Mouse (Mus musculus) forebrain, embryonic 15.5 days (tissue): ENCODE data around the gene Akap1. TPM values are rescaled to one million over a fixed set of nuclear protein-coding genes. Genes with fewer than 3 reads are reported as not detected.
A peak's percentile ranks its signal among the peaks of the same experiment; 100 is the strongest.

ENCODE experiments used
- ATAC-seq: fragments of 200-750 bp; cut with Nextera tagmentation; replicated peaks from 2 replicates; pipeline ENCODE4 v1.8.0; 2017; ENCODE audit warnings: mild to moderate bottlenecking, moderate TSS enrichment, moderate library complexity
- H3K27ac ChIP-seq: fragments of 300-500 bp; sonication (generic); replicated peaks from 2 replicates; pipeline ENCODE4 v1.5.1; 2015; ENCODE audit warnings: mild to moderate bottlenecking, inconsistent platforms
- H3K27me3 ChIP-seq: fragments of 300-500 bp; sonication (generic); 2 replicates; pipeline ENCODE4 v1.6.1; 2015; ENCODE audit warnings: inconsistent platforms
- H3K36me3 ChIP-seq: fragments of 300-500 bp; sonication (generic); 2 replicates; pipeline ENCODE4 v1.6.1; 2015; ENCODE audit warnings: mild to moderate bottlenecking, inconsistent platforms
- H3K4me1 ChIP-seq: fragments of 300-500 bp; sonication (generic); 2 replicates; pipeline ENCODE4 v1.6.1; 2015; ENCODE audit warnings: inconsistent platforms
- H3K4me2 ChIP-seq: fragments of 300-500 bp; sonication (generic); replicated peaks from 2 replicates; pipeline ENCODE4 v1.6.1; 2015; ENCODE audit warnings: mild to moderate bottlenecking, inconsistent platforms
- H3K4me3 ChIP-seq: fragments of 300-500 bp; sonication (generic); 2 replicates; pipeline ENCODE4 v1.5.1; 2015; ENCODE audit warnings: mild to moderate bottlenecking, inconsistent platforms
- H3K9ac ChIP-seq: fragments of 300-500 bp; sonication (generic); replicated peaks from 2 replicates; pipeline ENCODE4 v1.6.1; 2015; ENCODE audit warnings: mild to moderate bottlenecking, inconsistent platforms
- H3K9me3 ChIP-seq: fragments of 300-500 bp; sonication (generic); 2 replicates; pipeline ENCODE4 v1.6.1; 2016; ENCODE audit warnings: inconsistent platforms
- WGBS: fragments of 180-500 bp; shearing (Covaris S2); methylation state at CpG from one replicate; pipeline ENCODE4 v1.1.7; 2015; ENCODE audit warnings: mixed read lengths; 5-methylcytosine and 5-hydroxymethylcytosine counted together
- polyA plus RNA-seq: library from polyadenylated mRNA; unstranded; fragments of >200 nt; fragmentation: Nextera tagmentation; extraction: Ambion mirVana; gene quantifications from 2 replicates; pipeline ENCODE4 v1.2.1, GENCODE M21; 2015

Gene Akap1
- polyA plus RNA-seq, 1 experiment from 2014 or later, result 34.0 TPM

DNA sequence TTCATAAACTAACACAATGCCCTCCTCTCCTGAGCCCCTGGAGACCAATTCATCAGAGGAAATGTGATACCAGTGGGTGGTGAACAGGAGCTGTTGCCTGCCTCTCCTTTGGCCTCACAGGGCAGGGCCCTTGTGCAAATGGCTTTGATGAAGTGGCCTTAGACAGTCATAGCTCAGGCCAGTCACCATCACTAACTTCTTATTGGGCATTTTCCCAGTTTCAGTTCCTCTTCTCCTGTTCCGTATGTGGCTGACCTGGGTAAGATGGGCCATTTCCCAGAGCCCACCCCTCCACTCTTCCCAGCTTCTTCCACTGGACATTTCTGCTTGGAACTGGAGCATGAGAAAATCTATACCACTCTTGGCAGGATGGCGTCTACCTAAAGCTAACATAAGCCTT, 5.1 kb upstream of the Akap1 start:
- H3K4me1 ChIP-seq, result peaks cover 13% of the 10 kb centered on the region
- no peak overlapping the region for H3K27ac ChIP-seq
- no peak for ATAC-seq
- H3K4me3 ChIP-seq, result no peak overlapping the region
- H3K9ac ChIP-seq, result no peak overlapping the region
- WGBS, result 95% methylated on average over 2 of the region's 2 CpGs
- H3K4me2 ChIP-seq, result no peak overlapping the region
- H3K27me3 ChIP-seq, result peaks cover 9% of the 10 kb centered on the region
- no peaks in the 10 kb centered on the region for H3K9me3 ChIP-seq
- no peaks in the 10 kb centered on the region for H3K36me3 ChIP-seq

DNA sequence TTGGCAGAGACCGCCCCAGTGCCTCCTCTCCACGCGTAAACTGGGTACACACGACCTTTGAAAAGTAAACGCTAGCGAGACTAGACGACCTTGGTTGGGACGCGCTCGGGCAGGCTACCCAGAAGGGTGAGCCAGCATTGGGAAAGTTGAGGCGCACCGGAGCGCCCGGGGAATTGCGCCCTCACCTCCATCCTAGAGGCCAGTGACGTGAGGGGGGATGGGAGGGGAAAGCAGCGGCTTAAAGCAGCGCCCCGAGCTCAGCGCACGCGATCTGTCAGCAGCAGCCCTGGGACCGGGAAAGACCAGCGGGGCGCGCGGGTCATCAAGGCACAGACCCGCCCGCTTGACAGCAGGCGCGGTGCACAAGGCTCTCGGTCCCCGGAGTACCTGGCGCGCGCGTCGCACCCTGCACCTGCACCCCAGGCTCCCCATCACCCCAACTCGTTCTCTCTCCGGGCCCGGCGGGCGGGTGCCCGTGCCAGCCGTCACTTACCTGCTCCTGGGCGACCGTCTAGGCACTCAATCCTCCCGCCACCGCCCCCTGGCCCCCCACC, 405 bp downstream of the Akap1 start:
- peak overlapping the region; percentile 61 for H3K9ac ChIP-seq
- no peaks in the 10 kb centered on the region for H3K27me3 ChIP-seq
- peak overlapping the region; percentile 97 for H3K4me2 ChIP-seq
- H3K4me3 ChIP-seq, result peak overlapping the region; percentile 69
- peak; percentile 76; the same call in 1 of the 2 replicates for ATAC-seq
- peak overlapping the region; percentile 83 for H3K27ac ChIP-seq
- peaks cover 24% of the 10 kb centered on the region for H3K4me1 ChIP-seq
- H3K9me3 ChIP-seq, result no peaks in the 10 kb centered on the region
- no peaks in the 10 kb centered on the region for H3K36me3 ChIP-seq
- under 1% methylated on average over 49 of the region's 49 CpGs for WGBS

DNA sequence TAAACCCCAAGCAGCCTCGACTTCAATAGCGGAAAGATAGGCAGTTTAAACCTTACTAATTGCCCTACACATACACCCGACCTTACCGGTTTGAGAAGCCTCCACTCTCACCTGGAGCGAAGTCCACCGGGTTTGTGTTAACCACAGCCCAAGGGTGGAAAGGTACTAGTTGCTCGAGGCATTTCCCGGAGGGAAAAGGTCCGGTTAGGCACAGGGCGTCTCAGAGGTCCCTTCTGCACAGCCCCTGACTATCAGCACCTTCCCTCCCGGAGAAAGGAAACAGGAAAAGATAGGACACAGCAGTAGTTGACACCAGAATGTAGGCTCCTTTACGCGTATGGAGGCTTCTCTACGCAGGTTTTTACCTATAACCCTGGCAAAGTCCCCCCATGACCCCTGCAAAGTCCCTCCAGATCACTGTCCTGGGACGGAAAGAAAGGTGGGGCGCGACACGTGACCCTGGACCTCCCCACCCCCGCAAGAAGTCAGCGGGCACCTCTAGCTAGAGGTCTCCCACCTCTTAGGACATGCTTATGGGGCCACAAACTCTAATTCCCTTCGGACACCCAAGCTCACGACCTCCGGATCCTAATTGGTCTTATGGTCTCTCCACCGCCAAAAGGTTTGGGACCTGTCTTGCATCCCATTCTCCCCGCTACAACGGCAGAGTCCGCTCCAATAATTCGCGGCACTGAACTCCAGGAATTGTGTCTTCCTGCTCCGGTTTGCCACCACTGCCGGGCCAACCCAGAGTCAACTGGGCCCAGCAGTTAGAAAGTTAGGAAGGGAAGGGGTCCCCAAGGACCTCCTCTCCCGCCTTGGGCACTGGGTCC, 1.1 kb downstream of the Akap1 start:
- ATAC-seq, result no peak
- Histone ChIP-seq H3K36me3 (no peaks in the 10 kb centered on the region), H3K4me2 (peak overlapping the region; percentile 97), H3K9ac (peak overlapping the region; percentile 61), H3K27me3 (no peaks in the 10 kb centered on the region), H3K4me1 (peaks cover 24% of the 10 kb centered on the region), H3K27ac (peak overlapping the region; percentile 83; the same call in 1 of the 2 replicates), H3K4me3 (peak overlapping the region; percentile 69), H3K9me3 (no peaks in the 10 kb centered on the region)
- WGBS, result 2% methylated on average over 32 of the region's 32 CpGs

DNA sequence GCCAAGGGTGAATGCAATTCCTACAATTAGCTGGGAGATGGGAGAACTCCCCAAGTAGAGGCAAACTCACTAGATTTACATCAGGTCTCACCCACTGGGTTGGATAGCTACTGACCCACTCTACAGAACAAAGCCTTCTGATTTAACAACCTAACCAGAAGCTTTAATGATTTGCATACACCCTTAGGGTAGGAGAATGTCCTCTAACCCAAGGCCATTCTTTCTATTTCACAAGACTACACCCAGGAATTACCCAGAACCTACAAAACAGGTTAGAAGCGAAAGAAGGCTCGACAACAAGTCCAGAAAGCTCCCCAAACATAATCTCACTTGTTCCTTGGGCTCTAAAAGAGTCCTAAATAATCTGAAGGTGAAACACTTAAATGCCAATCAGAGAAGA, 2.0 kb downstream of the Akap1 start:
- H3K4me3 ChIP-seq, result peak overlapping the region; percentile 69
- peaks cover 24% of the 10 kb centered on the region for H3K4me1 ChIP-seq
- peak overlapping the region; percentile 97 for H3K4me2 ChIP-seq
- H3K27me3 ChIP-seq, result no peaks in the 10 kb centered on the region
- WGBS, result 85% methylated on average over 2 of the region's 2 CpGs
- H3K9me3 ChIP-seq, result no peaks in the 10 kb centered on the region
- H3K9ac ChIP-seq, result peak overlapping the region; percentile 61; the same call in 1 of the 2 replicates
- H3K36me3 ChIP-seq, result no peaks in the 10 kb centered on the region
- no peak for ATAC-seq
- no peak overlapping the region for H3K27ac ChIP-seq

DNA sequence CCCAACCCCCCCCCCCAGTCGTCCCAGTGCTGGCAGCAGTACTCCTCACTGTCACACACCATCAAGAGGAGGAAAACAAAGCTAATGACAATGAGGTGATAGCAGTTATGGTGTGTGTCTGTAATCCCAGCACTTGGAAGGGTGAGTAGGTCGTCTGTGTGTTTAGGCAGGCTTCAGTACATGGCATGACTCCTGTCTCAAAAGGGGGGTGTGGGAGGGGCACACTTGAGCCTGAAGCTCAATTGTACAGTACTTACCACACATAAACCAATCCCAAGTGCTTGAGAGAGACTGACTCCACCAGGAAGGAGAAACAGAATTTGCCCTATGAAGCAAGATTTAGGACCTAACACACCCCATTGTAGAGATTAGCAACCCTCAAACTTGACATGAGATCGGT, 3.3 kb downstream of the Akap1 start:
- H3K36me3 ChIP-seq, result no peaks in the 10 kb centered on the region
- WGBS, result 60% methylated on average over 3 of the region's 3 CpGs
- H3K9me3 ChIP-seq, result no peaks in the 10 kb centered on the region
- H3K4me3 ChIP-seq, result no peak overlapping the region
- no peak overlapping the region for H3K4me2 ChIP-seq
- H3K4me1 ChIP-seq, result peaks cover 24% of the 10 kb centered on the region
- H3K27ac ChIP-seq, result no peak overlapping the region
- ATAC-seq, result no peak
- H3K9ac ChIP-seq, result no peak overlapping the region
- no peaks in the 10 kb centered on the region for H3K27me3 ChIP-seq

DNA sequence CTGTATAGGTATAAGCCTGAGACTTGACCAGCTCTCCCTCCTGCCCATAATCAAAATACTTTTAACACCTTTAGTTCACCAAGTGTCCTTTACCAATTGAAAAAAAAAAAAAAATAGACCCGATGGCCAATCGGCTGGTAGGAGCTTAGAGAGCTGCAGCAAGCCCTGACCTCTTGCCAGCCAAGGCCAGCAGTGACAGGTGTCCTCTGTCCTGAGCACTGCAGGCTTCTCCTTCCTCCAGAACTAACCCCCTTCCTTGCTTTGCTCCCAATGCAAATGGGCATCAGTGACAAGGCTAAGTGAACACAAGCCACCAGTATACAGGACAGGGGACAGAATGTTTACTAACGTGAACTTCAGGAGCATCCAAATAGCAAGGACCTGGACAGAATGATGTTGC, 3.7 kb downstream of the Akap1 start:
- Histone ChIP-seq H3K4me1 (peaks cover 27% of the 10 kb centered on the region), H3K27ac (no peak overlapping the region), H3K27me3 (no peaks in the 10 kb centered on the region), H3K9me3 (no peaks in the 10 kb centered on the region), H3K4me2 (no peak overlapping the region), H3K9ac (no peak overlapping the region), H3K36me3 (no peaks in the 10 kb centered on the region), H3K4me3 (no peak overlapping the region)
- 86% methylated on average over 3 of the region's 3 CpGs for WGBS
- no peak for ATAC-seq

DNA sequence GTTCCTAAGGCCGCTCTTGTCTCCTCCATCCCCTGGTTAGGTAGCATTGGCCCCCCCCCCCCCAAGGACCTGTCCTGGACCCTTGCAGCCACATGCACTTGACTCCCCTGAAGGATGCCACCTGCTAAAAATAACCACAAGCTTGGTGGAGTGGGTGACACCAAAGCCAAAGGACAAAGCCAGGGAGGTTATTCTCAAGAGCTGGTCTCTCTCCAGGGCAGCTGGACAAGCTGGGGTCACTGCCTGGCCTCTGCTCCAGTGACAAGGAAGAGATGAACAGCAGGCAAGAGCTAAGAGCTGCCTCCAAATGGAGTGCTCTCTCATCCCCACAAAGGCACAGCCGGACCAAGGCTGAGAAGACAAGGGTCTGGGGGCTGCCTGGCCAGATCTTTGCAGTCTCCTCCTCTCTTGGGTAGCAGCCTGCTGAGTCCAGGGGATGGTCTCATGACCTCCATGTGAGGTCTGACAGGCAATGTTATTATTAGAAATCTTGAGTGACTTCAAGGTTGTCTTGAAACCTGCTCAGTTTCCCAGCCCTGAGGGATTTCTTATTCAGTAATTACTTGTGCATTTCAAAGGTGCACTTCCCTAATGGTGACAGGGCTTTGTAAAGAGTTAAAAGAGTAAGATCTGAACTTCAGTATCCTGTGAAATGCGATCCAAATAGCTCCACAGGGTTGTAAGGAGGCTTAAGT, 6.9 kb downstream of the Akap1 start:
- Histone ChIP-seq H3K36me3 (no peaks in the 10 kb centered on the region), H3K4me2 (no peak overlapping the region), H3K4me1 (peaks cover 12% of the 10 kb centered on the region), H3K27ac (no peak overlapping the region), H3K9ac (no peak overlapping the region), H3K4me3 (no peak overlapping the region), H3K27me3 (no peaks in the 10 kb centered on the region), H3K9me3 (no peaks in the 10 kb centered on the region)
- no peak for ATAC-seq
- WGBS, result 55% methylated on average over 3 of the region's 3 CpGs

DNA sequence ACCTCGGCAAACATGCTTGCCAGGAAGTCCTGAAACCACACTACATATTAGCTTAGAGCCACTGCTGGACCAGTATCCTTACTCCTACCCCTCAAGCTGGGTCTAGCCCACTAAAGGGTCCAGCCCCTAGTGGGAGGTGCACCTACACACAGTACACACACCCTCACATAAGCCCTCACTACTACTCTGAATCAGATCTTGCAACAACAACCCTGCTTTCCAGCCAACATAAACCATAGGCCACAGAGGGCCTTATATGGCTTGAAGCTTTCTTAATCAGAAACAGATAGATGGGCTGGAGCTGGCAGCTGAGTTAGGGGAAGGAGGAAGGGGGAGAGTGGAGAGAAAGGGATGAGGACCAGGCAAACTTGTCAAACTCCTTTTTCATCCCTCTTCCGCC, 8.0 kb downstream of the Akap1 start:
- no peak overlapping the region for H3K27ac ChIP-seq
- H3K27me3 ChIP-seq, result no peaks in the 10 kb centered on the region

DNA sequence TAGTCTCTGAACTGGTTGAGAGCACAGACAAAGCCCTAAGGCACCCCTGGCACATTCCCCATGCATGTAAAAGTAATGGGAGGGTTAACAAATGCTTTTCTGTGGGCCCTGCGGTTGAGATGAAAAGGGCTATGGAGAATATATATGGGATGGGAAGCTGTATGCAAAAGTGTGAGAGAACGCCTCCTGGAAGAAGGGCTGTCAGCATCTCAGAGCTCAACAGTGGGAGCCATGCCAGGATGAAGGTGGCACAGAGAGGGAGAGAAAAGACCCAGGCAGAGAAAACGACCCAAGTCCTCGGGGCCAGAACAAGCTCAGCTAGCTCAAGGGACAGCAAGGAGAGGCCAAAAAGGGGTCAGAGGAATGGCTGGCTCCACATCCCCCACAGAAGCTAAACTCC, 8.6 kb downstream of the Akap1 start:
- Histone ChIP-seq H3K27ac (no peak overlapping the region), H3K9me3 (no peaks in the 10 kb centered on the region), H3K4me3 (no peak overlapping the region), H3K9ac (no peak overlapping the region), H3K4me1 (peaks cover 6% of the 10 kb centered on the region; the same call in 1 of the 2 replicates), H3K36me3 (no peaks in the 10 kb centered on the region), H3K27me3 (no peaks in the 10 kb centered on the region), H3K4me2 (no peak overlapping the region)
- ATAC-seq, result no peak
- WGBS, result 41% methylated on average over 4 of the region's 4 CpGs

More for the DNA sequence above, 8.0 kb downstream of the Akap1 start:
- WGBS, result 80% methylated on average over 2 of the region's 2 CpGs
- Histone ChIP-seq H3K9me3 (no peaks in the 10 kb centered on the region), H3K9ac (no peak overlapping the region), H3K4me3 (no peak overlapping the region), H3K36me3 (no peaks in the 10 kb centered on the region), H3K4me1 (peaks cover 6% of the 10 kb centered on the region; the same call in 1 of the 2 replicates), H3K4me2 (no peak overlapping the region)
- ATAC-seq, result no peak

DNA sequence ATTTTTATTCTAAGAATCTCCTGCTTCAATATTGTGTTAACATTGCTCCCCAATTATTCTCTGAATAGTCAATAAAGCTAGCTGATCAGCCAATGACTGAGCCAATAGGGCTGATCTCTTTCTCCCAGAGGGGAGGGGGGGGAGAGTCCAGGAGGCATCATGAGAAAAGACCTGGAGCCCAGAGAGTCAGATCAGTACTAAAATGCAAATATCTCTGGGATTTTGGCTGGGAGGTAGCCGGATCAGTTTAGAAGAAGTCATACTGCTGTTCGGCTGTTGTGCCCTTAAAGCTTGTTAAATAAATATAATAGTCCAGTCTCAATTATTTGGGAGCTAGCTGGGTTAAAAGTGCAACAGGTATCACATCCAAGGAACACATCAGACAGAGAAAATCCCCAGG, 10.8 kb downstream of the Akap1 start:
- H3K9me3 ChIP-seq, result no peaks in the 10 kb centered on the region
- ATAC-seq, result no peak
- no peak overlapping the region for H3K9ac ChIP-seq
- H3K36me3 ChIP-seq, result no peaks in the 10 kb centered on the region
- H3K27me3 ChIP-seq, result no peaks in the 10 kb centered on the region
- H3K27ac ChIP-seq, result no peak overlapping the region
- H3K4me3 ChIP-seq, result no peak overlapping the region
- WGBS, result 89% methylated on average over 2 of the region's 2 CpGs
- H3K4me1 ChIP-seq, result peaks cover 20% of the 10 kb centered on the region
- H3K4me2 ChIP-seq, result no peak overlapping the region

DNA sequence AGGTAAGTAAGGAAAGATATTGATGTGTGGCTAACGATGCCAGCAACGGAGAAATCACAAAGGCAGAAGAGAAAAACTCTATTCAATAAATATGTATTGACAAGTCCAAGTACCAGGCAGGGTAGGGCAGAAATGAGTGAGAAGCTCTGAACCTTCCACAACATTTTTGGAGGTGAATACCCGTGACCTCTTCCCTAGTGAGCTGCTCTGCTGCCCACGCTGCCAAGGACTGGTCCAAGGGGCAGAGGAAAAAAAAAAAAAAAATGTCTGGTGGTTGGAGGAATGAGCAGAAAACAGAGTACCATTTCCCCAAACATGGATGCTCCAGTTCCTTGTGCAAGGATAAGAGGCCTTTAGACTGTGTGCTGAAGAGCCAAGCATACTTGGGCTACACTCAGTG, 11.6 kb downstream of the Akap1 start:
- Histone ChIP-seq H3K4me3 (no peak overlapping the region), H3K9me3 (no peaks in the 10 kb centered on the region), H3K9ac (no peak overlapping the region), H3K27ac (no peak overlapping the region), H3K4me2 (no peak overlapping the region), H3K4me1 (peaks cover 25% of the 10 kb centered on the region), H3K27me3 (no peaks in the 10 kb centered on the region), H3K36me3 (no peaks in the 10 kb centered on the region)
- ATAC-seq, result no peak
- WGBS, result 90% methylated on average over 4 of the region's 4 CpGs

DNA sequence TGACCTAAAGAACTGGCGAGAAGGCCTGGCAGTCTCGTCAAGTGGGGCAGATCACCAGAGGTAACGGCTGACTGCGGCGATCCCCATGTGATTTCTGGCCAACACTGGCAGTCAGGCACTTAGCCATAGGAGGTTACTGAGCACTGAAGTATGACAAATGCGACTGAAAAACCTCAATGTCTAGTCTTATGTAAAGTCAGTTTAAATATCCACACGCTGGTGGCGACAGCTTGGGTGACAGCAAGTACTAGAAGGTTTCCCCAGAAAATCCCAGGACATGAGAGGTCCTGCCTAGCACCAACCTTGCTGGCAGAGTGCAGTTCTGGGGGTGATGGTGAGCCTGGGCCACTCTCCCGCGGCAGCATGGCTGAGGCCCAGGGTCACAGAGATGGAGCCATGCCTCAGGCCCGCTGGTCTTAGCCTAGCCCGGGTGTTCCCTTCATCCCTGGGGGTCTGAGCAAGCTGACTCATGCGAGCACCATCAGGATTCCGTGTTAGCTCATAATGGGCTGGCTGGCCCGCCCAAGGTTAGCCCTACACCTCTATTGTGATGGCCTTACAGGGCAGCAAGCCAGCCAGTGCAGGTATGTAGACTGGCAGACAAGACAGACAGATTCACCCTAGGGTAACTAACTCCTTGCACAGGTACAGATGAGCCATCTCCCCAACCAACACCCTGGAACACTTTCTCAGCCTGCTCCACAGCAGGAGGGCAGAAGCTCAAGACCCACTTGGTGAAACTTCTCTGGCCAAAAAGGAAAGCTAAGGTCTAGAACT, 13.1 kb downstream of the Akap1 start:
- no peaks in the 10 kb centered on the region for H3K36me3 ChIP-seq
- WGBS, result 90% methylated on average over 15 of the region's 15 CpGs
- H3K4me3 ChIP-seq, result no peak overlapping the region
- no peak overlapping the region for H3K27ac ChIP-seq
- peaks cover 25% of the 10 kb centered on the region for H3K4me1 ChIP-seq
- H3K27me3 ChIP-seq, result no peaks in the 10 kb centered on the region
- H3K4me2 ChIP-seq, result no peak overlapping the region
- H3K9ac ChIP-seq, result no peak overlapping the region
- no peak for ATAC-seq
- H3K9me3 ChIP-seq, result no peaks in the 10 kb centered on the region
